Mouse (Mus musculus) monocyte, adult 5-6 weeks (primary cell): ENCODE measurements around the gene Sgsm2. TPM values are rescaled to one million over a fixed set of nuclear protein-coding genes. Genes with fewer than 3 reads are reported as not detected.

Experiments
- ATAC-seq: fragments of 153-309, 156-312 bp; replicated peaks from 2 replicates; pipeline ENCODE4 v1.8.0; 2017; ENCODE audit warnings: mild to moderate bottlenecking; ENCODE audit not compliant: low TSS enrichment, insufficient number of reproducible peaks, severe bottlenecking, poor library complexity, low FRiP score
- total RNA-seq: library from RNA; stranded (forward); fragments of 200-1000, 200-491, 200-594 nt; gene quantifications from 3 replicates; pipeline ENCODE4 v1.2.3, GENCODE M21; 2017

Sgsm2 gene
- total RNA-seq, 1 experiment from 2014 or later, result 3.1 TPM

DNA sequence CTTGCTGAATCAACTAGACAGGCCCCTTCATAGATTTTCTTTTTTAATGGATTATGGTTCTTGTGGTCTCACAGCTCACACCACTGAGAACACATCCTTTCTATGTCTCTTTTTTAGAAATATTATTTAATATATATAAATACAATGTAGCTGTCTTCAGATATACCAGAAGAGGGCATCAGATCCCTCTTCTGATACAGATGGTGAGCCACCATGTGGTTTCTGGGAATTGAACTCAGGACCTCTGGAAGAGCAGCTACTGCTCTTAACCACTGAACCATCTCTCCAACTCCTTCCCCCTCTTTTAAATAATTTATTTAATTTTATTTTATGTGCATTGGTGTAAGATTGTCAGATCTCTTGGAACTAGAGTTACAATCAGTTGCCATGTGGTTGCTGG, 86.7 kb downstream of the Sgsm2 start:
- ATAC-seq, result no peak

DNA sequence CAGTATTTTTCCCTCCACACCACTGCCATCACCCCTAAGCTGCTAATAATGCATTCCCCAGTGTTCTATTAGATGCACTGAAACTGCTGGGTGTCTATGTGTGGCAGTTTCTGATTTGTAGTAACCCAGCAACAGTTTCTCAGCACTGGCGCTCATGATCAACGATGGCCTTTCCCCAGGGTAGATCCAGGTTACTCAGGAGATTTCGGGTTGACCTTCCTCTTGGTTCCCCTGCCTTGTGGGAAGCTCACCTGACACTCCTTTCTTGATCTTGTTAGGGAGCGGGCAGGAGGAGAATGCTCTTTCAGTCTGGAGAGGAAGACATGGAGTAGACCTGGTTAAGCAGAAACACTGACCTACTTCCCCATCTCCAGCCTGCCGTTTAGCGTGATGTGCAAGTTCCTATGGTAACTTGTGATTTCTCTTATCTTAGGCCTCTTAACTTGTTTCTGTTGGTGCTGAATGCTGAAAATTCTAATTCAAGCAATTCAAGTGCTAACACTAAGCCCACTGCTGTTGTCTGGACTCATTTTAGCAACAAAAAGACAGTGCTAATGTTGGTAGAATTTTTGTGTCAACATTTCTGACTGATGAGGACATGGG, 88.5 kb downstream of the Sgsm2 start:
- no peak for ATAC-seq

DNA sequence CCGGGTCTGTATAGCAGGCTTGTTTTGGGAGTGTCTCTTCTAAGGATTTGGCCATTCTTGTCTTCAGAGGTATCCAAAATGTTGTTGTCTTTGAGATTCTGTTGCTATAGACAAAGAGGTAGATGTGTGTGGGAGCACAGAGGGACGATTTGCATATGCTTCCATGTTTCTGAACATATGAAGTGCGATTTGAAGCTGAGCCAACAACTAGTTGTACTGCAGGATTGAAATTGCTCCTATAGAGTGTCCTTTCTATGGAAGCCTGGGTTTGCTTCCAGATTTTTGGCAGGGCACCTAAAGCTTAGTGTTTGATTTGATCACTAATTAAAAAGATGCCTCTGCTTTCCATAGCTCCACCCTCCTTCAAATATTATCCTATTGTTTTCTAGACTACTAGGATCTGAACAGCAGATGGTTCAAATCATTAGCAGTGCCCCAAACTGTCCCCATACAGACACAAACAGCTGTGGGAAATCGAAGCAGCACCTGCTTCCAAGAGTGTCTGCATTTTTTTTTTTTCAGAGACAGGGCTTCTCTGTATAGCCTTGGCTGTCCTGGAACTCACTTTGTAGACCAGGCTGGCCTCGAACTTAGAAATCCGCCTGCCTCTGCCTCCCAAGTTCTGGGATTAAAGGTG, 89.5 kb downstream of the Sgsm2 start:
- no peak for ATAC-seq

DNA sequence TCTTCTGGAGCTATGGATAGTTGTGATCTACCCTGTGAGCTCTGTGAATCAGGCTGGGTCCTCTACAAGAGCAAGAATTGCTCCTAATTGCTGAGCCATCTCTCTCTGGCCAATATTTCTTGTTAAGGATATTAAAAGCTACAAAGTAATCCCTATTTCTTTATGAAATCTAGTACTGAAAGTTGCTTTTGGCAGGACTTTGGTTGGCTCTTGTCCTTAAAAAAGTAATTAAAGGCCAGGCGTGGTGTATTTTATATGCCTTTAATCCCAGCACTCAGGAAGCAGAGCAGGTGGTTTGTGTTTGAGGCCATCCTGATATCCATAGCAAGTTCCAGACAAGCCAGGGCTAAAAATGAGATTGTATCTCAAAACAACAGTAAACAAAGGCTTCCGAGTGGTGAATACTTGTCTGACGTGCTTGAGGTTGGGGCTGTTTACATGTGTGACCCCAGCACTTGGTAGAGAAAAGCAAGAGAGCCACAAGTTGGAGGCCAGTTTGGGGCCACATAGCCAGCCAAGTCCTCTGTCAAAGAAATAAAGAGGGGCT, 92.7 kb downstream of the Sgsm2 start:
- no peak for ATAC-seq

DNA sequence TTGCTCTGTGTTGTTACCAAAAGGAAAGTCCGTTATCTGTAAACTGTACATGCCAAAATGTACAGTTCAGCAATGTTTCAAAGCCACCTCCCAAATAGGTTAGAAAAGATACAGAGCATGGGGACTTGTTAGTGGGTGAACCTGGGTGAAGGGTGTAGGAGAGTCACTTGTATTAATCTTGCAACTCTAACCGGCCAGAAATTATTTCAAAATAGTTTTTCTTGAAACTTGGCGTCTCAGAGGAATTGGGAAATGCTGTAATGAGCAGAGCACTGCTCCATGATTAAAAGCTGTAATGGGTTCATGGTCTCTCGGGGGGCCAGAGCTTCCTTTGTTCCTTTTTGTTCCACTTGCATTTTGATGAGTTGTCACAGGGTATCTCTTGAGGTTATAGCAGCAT, 96.2 kb downstream of the Sgsm2 start:
- ATAC-seq, result no peak

Other genes starting within 250 kb of the Sgsm2 start
- 13.9 to 24.2 TPM (median 16.7 TPM) in 3 replicates for gene Cluh, start 247.6 kb downstream of the Sgsm2 start, total RNA-seq
- 110 to 123 TPM (median 118 TPM) in 3 replicates for gene Pafah1b1, start 172.4 kb downstream of the Sgsm2 start, total RNA-seq
- 26.1 to 29.5 TPM (median 28.1 TPM) in 3 replicates for gene Mettl16, start 126.2 kb downstream of the Sgsm2 start, total RNA-seq
- gene Mnt, start 66.1 kb downstream of the Sgsm2 start, total RNA-seq, result 8.0 to 14.0 TPM (median 9.5 TPM) in 3 replicates
- gene Tsr1, start 1.0 kb upstream of the Sgsm2 start, total RNA-seq, result 26.3 to 41.9 TPM (median 28.8 TPM) in 3 replicates
- 25.4 to 48.6 TPM (median 28.2 TPM) in 3 replicates for gene Smg6, start 28.8 kb upstream of the Sgsm2 start, total RNA-seq
- gene Srr, start 28.9 kb upstream of the Sgsm2 start, total RNA-seq, result 0.75 to 5.8 TPM (median 3.9 TPM) in 3 replicates